Mouse (Mus musculus): ENCODE results near the gene Dnal1.

- no peak for TF ChIP-seq TAL1 (IDR thresholded peaks at IDR 0.05; ENCODE audit: low read length)
- no peak for TF ChIP-seq GATA1 (IDR thresholded peaks at IDR 0.05; ENCODE audit: low read length)
These were observed 60.1 kb downstream of the Dnal1 start for GRCm38 (mm10) chr12:84174190-84174811.

Data from erythroblast, embryonic 14.5 days (primary cell).